Mouse (Mus musculus): ENCODE data around the gene Hip1r. TPM values are rescaled to one million over a fixed set of nuclear protein-coding genes. Genes with fewer than 3 reads are reported as not detected.

The Hip1r gene
- polyA plus RNA-seq, 1 experiment from 2014 or later, result 22.4 TPM

DNA sequence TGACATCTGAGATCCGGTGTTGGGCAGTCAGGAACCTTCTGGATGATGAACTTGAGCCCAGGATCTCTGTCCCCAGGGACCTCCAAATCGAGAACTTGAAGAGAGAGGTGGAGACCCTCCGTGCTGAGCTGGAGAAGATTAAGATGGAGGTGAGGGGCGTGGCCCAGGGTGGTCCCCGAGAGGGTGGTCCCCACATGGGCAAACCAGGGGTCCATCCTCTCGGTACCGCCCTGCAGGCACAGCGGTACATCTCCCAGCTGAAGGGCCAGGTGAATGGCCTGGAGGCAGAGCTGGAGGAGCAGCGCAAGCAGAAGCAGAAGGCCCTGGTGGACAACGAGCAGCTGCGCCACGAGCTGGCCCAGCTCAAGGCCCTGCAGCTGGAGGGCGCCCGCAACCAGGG is 23.3 kb downstream of the Hip1r start:
- Histone ChIP-seq H3K9me3 (ENCODE audit: control insufficient read depth, low read length) (no peaks in the 10 kb centered on the region), H3K27ac (no peak overlapping the region), H3K9ac (no peak overlapping the region), H3K4me1 (replicated peaks; ENCODE audit: control insufficient read depth, insufficient read depth, low read length) (no peaks in the 10 kb centered on the region), H3K36me3 (replicated peaks; ENCODE audit: control insufficient read depth, insufficient read depth) (peaks cover 14% of the 10 kb centered on the region; the same call in 1 of the 2 replicates), H3K4me2 (replicated peaks) (no peak overlapping the region), H3K27me3 (ENCODE audit: control insufficient read depth, insufficient read depth, low read length) (no peaks in the 10 kb centered on the region; the same call in 1 of the 2 replicates), H3K4me3 (replicated peaks; ENCODE audit: low read length) (no peak overlapping the region)
- no peak for ATAC-seq (ENCODE audit: low FRiP score)
- no peak for DNase-seq (ENCODE audit: low spot score)
- 87% methylated on average over 14 of the region's 14 CpGs for WGBS

GRCm38 (mm10) chr5:123997211-123997751 is 23.9 kb downstream of the Hip1r start:
- WGBS, result 74% methylated on average over 24 of the region's 24 CpGs
- no peaks in the 10 kb centered on the region; the same call in 1 of the 2 replicates for H3K27me3 ChIP-seq (ENCODE audit: control insufficient read depth, insufficient read depth, low read length)
- peaks cover 19% of the 10 kb centered on the region; the same call in 1 of the 2 replicates for H3K36me3 ChIP-seq (replicated peaks; ENCODE audit: control insufficient read depth, insufficient read depth)
- no peak overlapping the region for H3K4me3 ChIP-seq (replicated peaks; ENCODE audit: low read length)
- H3K4me1 ChIP-seq (replicated peaks; ENCODE audit: control insufficient read depth, insufficient read depth, low read length), result no peaks in the 10 kb centered on the region
- no peak overlapping the region for H3K4me2 ChIP-seq (replicated peaks)
- H3K9ac ChIP-seq, result no peak overlapping the region
- no peaks in the 10 kb centered on the region for H3K9me3 ChIP-seq (ENCODE audit: control insufficient read depth, low read length)
- ATAC-seq (ENCODE audit: low FRiP score) (no peak), DNase-seq (ENCODE audit: low spot score) (no peak)
- peak overlapping the region; percentile 69 for H3K27ac ChIP-seq

- no peak overlapping the region for H3K4me3 ChIP-seq (replicated peaks; ENCODE audit: low read length)
- 52% methylated on average over 16 of the region's 16 CpGs for WGBS
- no peak for ATAC-seq (ENCODE audit: low FRiP score)
- H3K9me3 ChIP-seq (ENCODE audit: control insufficient read depth, low read length), result no peaks in the 10 kb centered on the region
- H3K27me3 ChIP-seq (ENCODE audit: control insufficient read depth, insufficient read depth, low read length), result no peaks in the 10 kb centered on the region
- no peak overlapping the region for H3K4me2 ChIP-seq (replicated peaks)
- DNase-seq (ENCODE audit: low spot score), result no peak
- H3K27ac ChIP-seq, result peak overlapping the region; percentile 69
- no peak overlapping the region for H3K9ac ChIP-seq
- H3K4me1 ChIP-seq (replicated peaks; ENCODE audit: control insufficient read depth, insufficient read depth, low read length), result no peaks in the 10 kb centered on the region
- peaks cover 21% of the 10 kb centered on the region; the same call in 1 of the 2 replicates for H3K36me3 ChIP-seq (replicated peaks; ENCODE audit: control insufficient read depth, insufficient read depth)
Observed at GRCm38 (mm10) chr5:123997811-123998210, 24.4 kb downstream of the Hip1r start.

DNA sequence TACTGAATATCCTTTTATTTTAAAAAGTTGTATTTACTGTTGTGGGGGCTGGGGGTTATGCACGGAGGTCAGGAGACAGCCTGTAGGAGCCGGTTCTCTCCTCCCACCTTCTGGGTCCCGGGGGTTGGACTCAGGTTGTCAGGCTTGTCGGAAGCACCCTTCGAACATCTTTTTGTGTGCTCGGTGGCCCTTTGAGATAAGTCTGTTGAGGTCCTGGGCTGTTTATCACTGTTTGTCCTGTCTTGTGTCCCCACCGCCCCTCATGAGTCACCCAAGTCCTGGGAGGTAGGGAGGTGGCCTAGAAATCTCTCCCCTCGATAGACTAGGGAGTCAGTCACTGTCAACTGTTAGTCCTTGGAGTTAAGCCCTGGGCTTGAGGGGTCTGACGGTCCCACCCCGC is 24.9 kb downstream of the Hip1r start:
- WGBS, result 87% methylated on average over 10 of the region's 10 CpGs
- DNase-seq (ENCODE audit: low spot score) (no peak), ATAC-seq (ENCODE audit: low FRiP score) (no peak)
- H3K36me3 ChIP-seq (replicated peaks; ENCODE audit: control insufficient read depth, insufficient read depth), result peaks cover 25% of the 10 kb centered on the region
- H3K4me3 ChIP-seq (replicated peaks; ENCODE audit: low read length), result no peak overlapping the region
- H3K4me2 ChIP-seq (replicated peaks), result no peak overlapping the region
- H3K9me3 ChIP-seq (ENCODE audit: control insufficient read depth, low read length), result no peaks in the 10 kb centered on the region
- H3K27ac ChIP-seq, result no peak overlapping the region; the same call in 1 of the 2 replicates
- H3K4me1 ChIP-seq (replicated peaks; ENCODE audit: control insufficient read depth, insufficient read depth, low read length), result no peaks in the 10 kb centered on the region; the same call in 1 of the 2 replicates
- H3K27me3 ChIP-seq (ENCODE audit: control insufficient read depth, insufficient read depth, low read length), result no peaks in the 10 kb centered on the region
- H3K9ac ChIP-seq, result no peak overlapping the region

GRCm38 (mm10) chr5:124000824-124001223 is 27.4 kb downstream of the Hip1r start:
- H3K4me2 ChIP-seq (replicated peaks), result no peak overlapping the region
- no peak overlapping the region for H3K27ac ChIP-seq
- peak; percentile 73; the same call in 1 of the 2 replicates for ATAC-seq (ENCODE audit: low FRiP score)
- no peak overlapping the region for H3K4me3 ChIP-seq (replicated peaks; ENCODE audit: low read length)
- H3K9ac ChIP-seq, result no peak overlapping the region
- H3K27me3 ChIP-seq (ENCODE audit: control insufficient read depth, insufficient read depth, low read length), result no peaks in the 10 kb centered on the region
- DNase-seq (ENCODE audit: low spot score), result peak; percentile 97
- H3K36me3 ChIP-seq (replicated peaks; ENCODE audit: control insufficient read depth, insufficient read depth), result peaks cover 46% of the 10 kb centered on the region
- WGBS, result 13% methylated on average over 7 of the region's 7 CpGs
- no peaks in the 10 kb centered on the region for H3K9me3 ChIP-seq (ENCODE audit: control insufficient read depth, low read length)
- H3K4me1 ChIP-seq (replicated peaks; ENCODE audit: control insufficient read depth, insufficient read depth, low read length), result no peaks in the 10 kb centered on the region; the same call in none of the 2 replicates

DNA sequence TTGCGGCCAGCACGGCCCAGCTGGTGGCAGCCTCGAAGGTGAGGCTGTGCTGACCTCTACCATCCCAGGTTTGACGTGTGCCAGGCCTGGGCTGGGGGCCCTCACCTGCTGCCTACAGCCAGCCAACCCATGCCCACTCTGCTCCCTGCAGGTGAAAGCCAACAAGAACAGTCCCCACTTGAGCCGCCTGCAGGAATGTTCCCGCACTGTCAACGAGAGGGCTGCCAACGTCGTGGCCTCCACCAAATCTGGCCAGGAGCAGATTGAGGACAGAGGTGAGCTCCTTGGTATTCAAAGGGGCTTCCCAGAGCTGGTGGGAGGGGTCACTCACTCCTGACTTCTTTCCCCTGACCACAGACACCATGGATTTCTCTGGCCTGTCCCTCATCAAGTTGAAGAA is 27.8 kb downstream of the Hip1r start:
- DNase-seq (ENCODE audit: low spot score), result no peak
- H3K36me3 ChIP-seq (replicated peaks; ENCODE audit: control insufficient read depth, insufficient read depth), result peaks cover 50% of the 10 kb centered on the region
- no peak overlapping the region for H3K9ac ChIP-seq
- no peak overlapping the region for H3K4me3 ChIP-seq (replicated peaks; ENCODE audit: low read length)
- no peak overlapping the region for H3K4me2 ChIP-seq (replicated peaks)
- WGBS, result 55% methylated on average over 9 of the region's 9 CpGs
- no peaks in the 10 kb centered on the region for H3K27me3 ChIP-seq (ENCODE audit: control insufficient read depth, insufficient read depth, low read length)
- no peaks in the 10 kb centered on the region; the same call in none of the 2 replicates for H3K4me1 ChIP-seq (replicated peaks; ENCODE audit: control insufficient read depth, insufficient read depth, low read length)
- no peak for ATAC-seq (ENCODE audit: low FRiP score)
- no peaks in the 10 kb centered on the region for H3K9me3 ChIP-seq (ENCODE audit: control insufficient read depth, low read length)
- no peak overlapping the region for H3K27ac ChIP-seq

GRCm38 (mm10) chr5:124002876-124003275 is 29.4 kb downstream of the Hip1r start:
- H3K4me1 ChIP-seq (replicated peaks; ENCODE audit: control insufficient read depth, insufficient read depth, low read length), result no peaks in the 10 kb centered on the region; the same call in none of the 2 replicates
- no peaks in the 10 kb centered on the region for H3K9me3 ChIP-seq (ENCODE audit: control insufficient read depth, low read length)
- no peak overlapping the region for H3K9ac ChIP-seq
- ATAC-seq (ENCODE audit: low FRiP score) (no peak), DNase-seq (ENCODE audit: low spot score) (no peak)
- no peak overlapping the region for H3K4me2 ChIP-seq (replicated peaks)
- H3K27ac ChIP-seq, result peak overlapping the region; percentile 35
- H3K36me3 ChIP-seq (replicated peaks; ENCODE audit: control insufficient read depth, insufficient read depth), result peaks cover 62% of the 10 kb centered on the region
- no peak overlapping the region for H3K4me3 ChIP-seq (replicated peaks; ENCODE audit: low read length)
- 56% methylated on average over 2 of the region's 2 CpGs for WGBS
- H3K27me3 ChIP-seq (ENCODE audit: control insufficient read depth, insufficient read depth, low read length), result no peaks in the 10 kb centered on the region

DNA sequence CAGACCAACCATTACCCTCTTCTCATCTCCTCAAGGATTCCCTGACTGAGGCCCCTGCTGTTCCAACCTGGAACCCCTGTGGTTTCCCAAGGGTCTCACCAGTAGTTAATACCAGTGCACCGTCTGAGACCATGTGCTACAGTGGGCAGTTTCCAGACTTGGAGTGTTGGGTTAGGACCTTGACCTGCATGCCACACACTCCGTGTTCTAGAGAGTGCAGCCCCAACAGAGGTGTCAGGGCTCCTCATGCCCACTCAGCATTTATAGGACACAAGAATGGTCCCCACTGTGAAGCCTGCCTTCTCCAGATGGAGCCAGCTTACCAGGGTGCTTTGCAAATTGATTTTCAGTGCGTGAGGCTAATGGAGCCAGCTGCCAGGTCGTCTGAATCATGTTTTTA is 29.9 kb downstream of the Hip1r start:
- 55% methylated on average over 4 of the region's 4 CpGs for WGBS
- Histone ChIP-seq H3K4me2 (replicated peaks) (no peak overlapping the region), H3K36me3 (replicated peaks; ENCODE audit: control insufficient read depth, insufficient read depth) (peaks cover 64% of the 10 kb centered on the region), H3K27ac (peak overlapping the region; percentile 35; the same call in 1 of the 2 replicates), H3K4me3 (replicated peaks; ENCODE audit: low read length) (no peak overlapping the region), H3K9ac (no peak overlapping the region), H3K9me3 (ENCODE audit: control insufficient read depth, low read length) (no peaks in the 10 kb centered on the region), H3K27me3 (ENCODE audit: control insufficient read depth, insufficient read depth, low read length) (no peaks in the 10 kb centered on the region), H3K4me1 (replicated peaks; ENCODE audit: control insufficient read depth, insufficient read depth, low read length) (no peaks in the 10 kb centered on the region; the same call in none of the 2 replicates)
- ATAC-seq (ENCODE audit: low FRiP score) (no peak), DNase-seq (ENCODE audit: low spot score) (no peak)

DNA sequence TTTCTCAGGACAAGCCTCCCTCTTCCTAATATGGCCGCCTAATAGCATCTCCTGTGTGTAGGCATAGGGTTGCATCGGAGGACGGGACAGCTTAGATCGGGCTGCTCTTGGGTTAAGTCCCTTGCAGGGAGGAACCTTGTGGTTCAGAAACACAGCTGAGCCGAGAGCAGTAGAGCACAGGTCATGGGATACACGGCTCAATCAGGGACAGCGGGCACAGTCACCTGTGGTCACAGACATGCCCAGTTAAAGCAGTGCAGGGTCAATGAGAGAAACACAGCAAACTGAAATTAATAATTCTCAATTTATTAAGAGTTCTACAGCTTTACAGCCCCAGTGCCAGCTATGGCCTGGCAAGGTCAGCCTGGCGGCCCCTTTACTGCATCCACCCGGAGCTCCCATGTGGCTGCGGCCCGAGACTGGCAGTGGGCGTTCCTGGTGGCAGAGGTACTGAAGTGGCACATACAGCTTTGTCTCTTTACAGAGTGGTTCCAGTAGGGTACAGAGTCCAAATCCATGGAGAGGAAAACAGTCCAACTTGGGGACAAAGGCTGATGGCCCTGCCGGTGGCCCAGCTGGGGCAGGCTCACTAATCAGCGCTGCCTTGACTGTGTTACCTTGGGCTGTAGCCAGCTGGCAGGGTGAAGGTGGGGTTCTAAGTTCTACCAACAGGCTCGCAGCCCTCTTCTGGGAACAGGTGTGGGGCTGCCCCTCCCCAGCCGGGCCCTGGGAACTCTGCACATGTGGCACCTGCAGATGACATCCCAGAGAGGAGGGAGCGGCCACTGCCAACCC is 31.1 kb downstream of the Hip1r start:
- Histone ChIP-seq H3K4me1 (replicated peaks; ENCODE audit: control insufficient read depth, insufficient read depth, low read length) (no peaks in the 10 kb centered on the region; the same call in none of the 2 replicates), H3K27me3 (ENCODE audit: control insufficient read depth, insufficient read depth, low read length) (no peaks in the 10 kb centered on the region), H3K27ac (peak overlapping the region; percentile 40; the same call in 1 of the 2 replicates), H3K4me3 (replicated peaks; ENCODE audit: low read length) (no peak overlapping the region), H3K9me3 (ENCODE audit: control insufficient read depth, low read length) (no peaks in the 10 kb centered on the region), H3K4me2 (replicated peaks) (no peak overlapping the region), H3K9ac (no peak overlapping the region), H3K36me3 (replicated peaks; ENCODE audit: control insufficient read depth, insufficient read depth) (peaks cover 75% of the 10 kb centered on the region)
- DNase-seq (ENCODE audit: low spot score) (no peak), ATAC-seq (ENCODE audit: low FRiP score) (peak; percentile 4; the same call in 1 of the 2 replicates)
- WGBS, result 82% methylated on average over 17 of the region's 17 CpGs
